Mouse (Mus musculus): ENCODE data around the gene AC140267.1. TPM values are rescaled to one million over a fixed set of nuclear protein-coding genes. Genes with fewer than 3 reads are reported as not detected.
A peak's percentile ranks its signal among the peaks of the same experiment; 100 is the strongest.

Gene AC140267.1
- total and polyA plus RNA-seq, 2 experiments from 2014 or later, result not detected

DNA sequence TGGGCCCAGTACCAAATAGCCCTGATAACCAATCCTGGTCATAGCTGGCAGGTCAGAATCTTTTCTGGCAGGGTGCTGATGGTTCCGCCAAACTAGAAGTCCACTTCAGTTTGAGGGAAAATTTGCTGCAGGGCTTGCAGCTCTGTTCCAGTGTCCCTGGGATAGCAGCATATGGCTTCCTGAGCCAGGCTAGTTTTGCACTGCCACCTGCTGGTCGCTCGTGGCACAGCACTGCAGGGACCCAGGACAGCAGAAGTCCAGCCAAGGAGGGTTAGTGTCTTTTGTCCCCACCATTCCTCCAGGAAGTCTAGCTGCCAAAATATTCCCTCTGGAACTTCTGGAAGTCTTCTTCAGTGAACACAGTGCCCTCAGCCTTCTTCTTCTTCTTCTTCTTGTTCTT lies 25.0 kb downstream of the AC140267.1 start:
- Histone ChIP-seq H3K4me1 (ENCODE audit: insufficient read depth, low read length) (peaks cover 20% of the 10 kb centered on the region), H3K4me3 (ENCODE audit: low read length) (no peak overlapping the region), H3K9ac (replicated peaks; ENCODE audit: low read length) (no peak overlapping the region), H3K9me3 (ENCODE audit: low read length) (no peaks in the 10 kb centered on the region), H3K27ac (no peak overlapping the region), H3K27me3 (ENCODE audit: insufficient read depth, low read length) (no peaks in the 10 kb centered on the region), H3K4me2 (ENCODE audit: low read depth, low read length) (no peak overlapping the region), H3K36me3 (ENCODE audit: insufficient read depth, low read length) (peaks cover 33% of the 10 kb centered on the region)
- 13% methylated on average over 3 of the region's 3 CpGs for WGBS
- DNase-seq (ENCODE audit: low spot score) (peak; percentile 90), ATAC-seq (no peak)
- peak; percentile 97 for TF ChIP-seq CTCF (IDR thresholded peaks at IDR 0.05; ENCODE audit: low read depth)

GRCm38 (mm10) chr15:80261100-80261499 lies 25.5 kb downstream of the AC140267.1 start:
- no peak overlapping the region for H3K4me3 ChIP-seq (ENCODE audit: low read length)
- no peak overlapping the region for H3K27ac ChIP-seq
- H3K4me2 ChIP-seq (ENCODE audit: low read depth, low read length), result no peak overlapping the region
- ATAC-seq (no peak), DNase-seq (ENCODE audit: low spot score) (no peak)
- H3K4me1 ChIP-seq (ENCODE audit: insufficient read depth, low read length), result peaks cover 20% of the 10 kb centered on the region
- no peak overlapping the region for H3K9ac ChIP-seq (replicated peaks; ENCODE audit: low read length)
- H3K27me3 ChIP-seq (ENCODE audit: insufficient read depth, low read length), result no peaks in the 10 kb centered on the region
- TF ChIP-seq CTCF (IDR thresholded peaks at IDR 0.05; ENCODE audit: low read depth), result no peak
- 79% methylated on average over 7 of the region's 7 CpGs for WGBS
- peaks cover 32% of the 10 kb centered on the region for H3K36me3 ChIP-seq (ENCODE audit: insufficient read depth, low read length)
- no peaks in the 10 kb centered on the region for H3K9me3 ChIP-seq (ENCODE audit: low read length)

DNA sequence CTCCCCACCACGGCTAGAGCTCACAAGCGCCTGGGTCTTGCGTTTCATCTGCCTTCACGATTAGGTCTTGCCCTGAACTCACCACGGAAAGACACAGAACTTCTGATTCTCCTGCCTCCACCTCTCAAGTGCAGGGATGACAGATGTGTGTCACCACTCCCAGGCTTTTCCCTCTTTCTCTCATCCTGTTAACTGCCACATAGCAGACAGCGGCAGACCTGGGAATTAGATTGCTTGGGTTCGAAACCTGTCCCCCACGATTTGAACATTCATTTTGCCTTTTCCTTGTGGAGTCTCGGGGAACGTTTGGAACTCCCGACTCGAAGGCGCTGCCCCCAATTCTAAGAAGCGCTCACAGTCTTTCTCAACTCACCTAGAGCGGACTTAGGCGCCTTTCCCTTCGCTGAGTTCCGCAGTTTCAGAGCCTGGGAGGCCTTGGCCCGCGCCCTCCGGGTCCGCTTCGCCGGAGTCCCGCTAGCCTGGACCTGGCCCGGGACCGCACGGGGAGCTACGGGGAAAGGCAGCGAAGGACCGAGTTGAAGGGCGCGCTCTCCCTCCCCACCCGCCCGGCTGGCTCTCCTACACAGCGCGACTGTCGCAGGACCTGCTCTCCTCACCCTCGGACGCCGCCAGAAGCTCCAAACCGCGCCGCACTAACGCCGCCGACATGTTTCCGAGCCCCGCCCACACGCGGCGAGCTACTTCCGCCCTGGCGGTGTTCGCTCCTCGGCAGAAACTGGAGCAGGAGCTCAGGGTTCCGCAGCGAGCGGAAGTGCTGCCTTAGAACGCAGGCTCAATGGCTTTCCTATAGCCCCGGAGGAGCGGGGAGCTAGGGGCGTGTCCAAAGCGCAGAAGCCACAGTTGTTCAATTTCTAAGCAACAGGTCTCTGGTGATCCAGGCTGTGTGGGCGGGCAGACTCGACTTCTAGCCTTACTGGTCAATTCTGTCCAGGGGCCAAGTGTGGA lies 28.3 kb downstream of the AC140267.1 start, which contains the start of gene Rps19bp1:
Rps19bp1 (minus strand) TSS at position 706 of the 966 bp plus-strand sequence.
- Histone ChIP-seq H3K9me3 (ENCODE audit: low read length) (no peaks in the 10 kb centered on the region), H3K36me3 (ENCODE audit: insufficient read depth, low read length) (0 out of 2 replicates have a peak, but pooled peaks cover 5% of the 10 kb centered on the region), H3K4me1 (ENCODE audit: insufficient read depth, low read length) (peaks cover 7% of the 10 kb centered on the region), H3K9ac (replicated peaks; ENCODE audit: low read length) (peak within 1 kb of the TSS; percentile 77), H3K27me3 (ENCODE audit: insufficient read depth, low read length) (no peaks in the 10 kb centered on the region), H3K4me3 (ENCODE audit: low read length) (peak within 1 kb of the TSS; percentile 95), H3K27ac (peak within 1 kb of the TSS; percentile 72), H3K4me2 (ENCODE audit: low read depth, low read length) (peak within 1 kb of the TSS; percentile 86)
- 1% methylated on average over 65 of the region's 66 CpGs for WGBS
- no peak for TF ChIP-seq CTCF (IDR thresholded peaks at IDR 0.05; ENCODE audit: low read depth)
- DNase-seq (ENCODE audit: low spot score), result peak; percentile 96
- peak; percentile 90 for ATAC-seq

DNA sequence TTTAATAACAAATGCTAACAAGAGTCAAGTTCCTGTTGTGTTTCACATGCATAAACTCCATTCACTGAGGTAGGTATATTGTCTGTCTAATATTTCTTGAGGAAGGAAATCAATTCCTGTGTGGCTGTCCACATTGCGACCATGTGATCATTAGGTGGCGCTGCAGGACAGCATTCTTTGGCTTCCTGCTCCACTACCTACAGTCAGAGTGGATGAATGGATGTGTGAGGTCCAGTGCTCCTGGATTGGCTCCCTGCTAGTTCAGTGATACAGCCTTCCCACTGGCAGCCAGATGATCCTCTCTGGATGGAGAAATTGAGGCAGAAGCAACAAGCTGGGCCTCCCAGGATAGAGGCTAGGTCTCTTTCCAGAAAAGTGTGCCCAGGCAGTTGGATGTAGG lies 30.6 kb downstream of the AC140267.1 start:
- H3K27ac ChIP-seq, result no peak overlapping the region
- 0% methylated on average over 2 of the region's 2 CpGs for WGBS
- H3K9me3 ChIP-seq (ENCODE audit: low read length), result no peaks in the 10 kb centered on the region
- peak; percentile 50; the same call in 1 of the 2 replicates for ATAC-seq
- H3K4me3 ChIP-seq (ENCODE audit: low read length), result no peak overlapping the region
- DNase-seq (ENCODE audit: low spot score), result peak; percentile 93
- peaks cover 7% of the 10 kb centered on the region for H3K4me1 ChIP-seq (ENCODE audit: insufficient read depth, low read length)
- no peak overlapping the region for H3K9ac ChIP-seq (replicated peaks; ENCODE audit: low read length)
- TF ChIP-seq CTCF (IDR thresholded peaks at IDR 0.05; ENCODE audit: low read depth), result peak; percentile 97
- H3K27me3 ChIP-seq (ENCODE audit: insufficient read depth, low read length), result no peaks in the 10 kb centered on the region
- H3K36me3 ChIP-seq (ENCODE audit: insufficient read depth, low read length), result no peaks in the 10 kb centered on the region
- no peak overlapping the region for H3K4me2 ChIP-seq (ENCODE audit: low read depth, low read length)

DNA sequence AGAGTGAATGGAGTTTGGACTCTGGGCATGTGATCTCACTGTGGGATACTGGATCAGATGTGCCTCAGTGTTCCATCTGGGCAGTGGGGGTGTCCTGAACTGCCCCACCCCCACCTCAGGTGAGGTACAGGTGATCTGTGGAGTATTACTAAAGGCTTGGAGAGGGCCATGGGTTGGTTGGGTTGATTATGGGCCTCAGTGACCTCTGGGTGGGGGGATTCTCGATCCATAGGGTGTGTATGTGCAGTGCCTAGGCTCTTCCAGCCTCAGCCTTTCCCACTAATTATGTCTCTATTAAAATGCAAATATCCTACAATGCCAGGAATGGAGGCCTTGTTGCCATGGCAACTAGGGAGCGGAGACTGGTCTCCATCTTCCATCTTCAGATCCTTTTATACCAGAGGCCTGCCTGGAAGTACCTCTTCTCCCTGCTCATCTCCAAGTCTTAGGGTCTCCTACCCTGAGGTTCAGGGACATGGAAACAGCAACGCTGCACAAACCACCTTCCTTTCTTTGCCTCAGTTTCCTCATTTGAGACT lies 36.3 kb downstream of the AC140267.1 start:
- TF ChIP-seq CTCF (IDR thresholded peaks at IDR 0.05; ENCODE audit: low read depth), result no peak
- Histone ChIP-seq H3K27ac (no peak overlapping the region), H3K4me3 (ENCODE audit: low read length) (no peak overlapping the region), H3K9ac (replicated peaks; ENCODE audit: low read length) (no peak overlapping the region), H3K27me3 (ENCODE audit: insufficient read depth, low read length) (no peaks in the 10 kb centered on the region), H3K4me2 (ENCODE audit: low read depth, low read length) (no peak overlapping the region), H3K4me1 (ENCODE audit: insufficient read depth, low read length) (no peaks in the 10 kb centered on the region), H3K36me3 (ENCODE audit: insufficient read depth, low read length) (no peaks in the 10 kb centered on the region), H3K9me3 (ENCODE audit: low read length) (no peaks in the 10 kb centered on the region)
- ATAC-seq (no peak), DNase-seq (ENCODE audit: low spot score) (no peak)
- WGBS, result 45% methylated on average over 3 of the region's 3 CpGs

DNA sequence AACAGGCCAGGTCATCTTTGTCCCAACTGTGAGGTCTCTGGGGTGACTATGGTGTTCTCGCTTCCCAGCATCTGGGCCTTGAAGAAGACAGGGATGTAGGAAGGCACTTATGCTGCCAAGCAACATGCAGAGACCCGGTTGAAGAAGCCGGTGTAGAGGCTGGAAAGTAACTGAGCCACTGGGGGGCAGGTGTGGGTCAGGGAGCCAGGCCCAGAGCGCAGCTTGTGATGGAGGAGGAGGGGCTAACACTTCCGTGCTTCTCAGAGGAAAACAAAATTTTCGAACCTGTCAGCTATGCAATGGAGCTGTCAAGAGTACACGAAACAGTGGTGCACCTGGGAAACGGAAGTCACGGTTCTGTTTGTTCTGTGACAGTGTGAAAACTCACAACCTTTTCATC lies 41.5 kb downstream of the AC140267.1 start:
- TF ChIP-seq CTCF (IDR thresholded peaks at IDR 0.05; ENCODE audit: low read depth), result peak; percentile 70
- 0 out of 2 replicates have a peak, but pooled peaks have one; percentile 57 for ATAC-seq
- no peaks in the 10 kb centered on the region for H3K27me3 ChIP-seq (ENCODE audit: insufficient read depth, low read length)
- no peak overlapping the region for H3K4me3 ChIP-seq (ENCODE audit: low read length)
- H3K9ac ChIP-seq (replicated peaks; ENCODE audit: low read length), result no peak overlapping the region
- H3K36me3 ChIP-seq (ENCODE audit: insufficient read depth, low read length), result no peaks in the 10 kb centered on the region
- 33% methylated on average over 9 of the region's 9 CpGs for WGBS
- H3K4me2 ChIP-seq (ENCODE audit: low read depth, low read length), result no peak overlapping the region
- H3K4me1 ChIP-seq (ENCODE audit: insufficient read depth, low read length), result peaks cover 2% of the 10 kb centered on the region; the same call in 1 of the 2 replicates
- DNase-seq (ENCODE audit: low spot score), result peak; percentile 71
- H3K27ac ChIP-seq, result no peak overlapping the region
- no peaks in the 10 kb centered on the region for H3K9me3 ChIP-seq (ENCODE audit: low read length)

Measured in hindbrain, postnatal 0 days (tissue).